Mouse (Mus musculus): Measurements from ENCODE around the gene 2610528J11Rik. TPM values are rescaled to one million over a fixed set of nuclear protein-coding genes. Genes with fewer than 3 reads are reported as not detected.

The 2610528J11Rik gene
- polyA plus RNA-seq, 1 experiment: 0.10 TPM

Other genes with a start within 250 kb of the 2610528J11Rik start
- gene Ptprf, start 235.6 kb upstream of the 2610528J11Rik start, polyA plus RNA-seq (2012; rRNA removed): 48.7 and 61.0 TPM in 2 replicates
- gene Szt2, start 117.7 kb upstream of the 2610528J11Rik start, polyA plus RNA-seq (2012; rRNA removed): 40.2 and 41.3 TPM in 2 replicates
- gene Med8, start 117.7 kb upstream of the 2610528J11Rik start, polyA plus RNA-seq (2012; rRNA removed): 52.1 and 56.8 TPM in 2 replicates
- gene Elovl1, start 98.9 kb upstream of the 2610528J11Rik start, polyA plus RNA-seq (2012; rRNA removed): 65.2 and 76.6 TPM in 2 replicates
- gene Cdc20, start 89.6 kb upstream of the 2610528J11Rik start, polyA plus RNA-seq (2012; rRNA removed): 2.2 and 2.8 TPM in 2 replicates
- 0.32 and 1.0 TPM in 2 replicates for gene Mpl, start 69.5 kb upstream of the 2610528J11Rik start, polyA plus RNA-seq (2012; rRNA removed)
- gene Tie1, start 36.9 kb upstream of the 2610528J11Rik start, polyA plus RNA-seq (2012; rRNA removed): 11.8 and 13.3 TPM in 2 replicates
- 10.0 and 12.3 TPM in 2 replicates for gene Tmem125, start 17.0 kb downstream of the 2610528J11Rik start, polyA plus RNA-seq (2012; rRNA removed)
- 0.36 and 0.50 TPM in 2 replicates for gene Cfap57, start 93.8 kb downstream of the 2610528J11Rik start, polyA plus RNA-seq (2012; rRNA removed)
- gene Ebna1bp2, start 93.8 kb downstream of the 2610528J11Rik start, polyA plus RNA-seq (2012; rRNA removed): 49.0 and 54.8 TPM in 2 replicates
- gene Olfr62, start 132.0 kb downstream of the 2610528J11Rik start, polyA plus RNA-seq (2012; rRNA removed): not detected in 2 replicates
- gene Olfr1342, start 165.8 kb downstream of the 2610528J11Rik start, polyA plus RNA-seq (2012; rRNA removed): not detected in 2 replicates
- 0.02 TPM in 1 of 2 replicates, not detected in the other for gene Olfr1341, start 176.5 kb downstream of the 2610528J11Rik start, polyA plus RNA-seq (2012; rRNA removed)
- 0.06 TPM in 1 of 2 replicates, not detected in the other for gene Olfr1340, start 193.1 kb downstream of the 2610528J11Rik start, polyA plus RNA-seq (2012; rRNA removed)
- gene Olfr1339, start 205.2 kb downstream of the 2610528J11Rik start, polyA plus RNA-seq (2012; rRNA removed): 0.10 TPM in 1 of 2 replicates, not detected in the other
- not detected in 2 replicates for gene Olfr1338, start 231.7 kb downstream of the 2610528J11Rik start, polyA plus RNA-seq (2012; rRNA removed)

All from frontal cortex, adult 2 months (tissue).